Mouse (Mus musculus): ENCODE data around the gene Mroh8.
"Not testable (repeated sequence)": the region's sequence is repeated elsewhere in the genome, so short reads cannot be mapped to it uniquely, and the experiment has no call there.

The Mroh8 gene

GRCm38 (mm10) chr2:157292093-157292492, 12.7 kb upstream of the Mroh8 start:
- no peak for DNase-seq (ENCODE audit: extremely low spot score, low read depth, low spot score)

- no peak for DNase-seq (ENCODE audit: extremely low spot score, low read depth, low spot score)
Measured at GRCm38 (mm10) chr2:157288996-157289395, 9.6 kb upstream of the Mroh8 start.

- DNase-seq (ENCODE audit: extremely low spot score, low read depth, low spot score): no peak
Measured at GRCm38 (mm10) chr2:157287542-157287941, 8.2 kb upstream of the Mroh8 start.

- no peak for DNase-seq (ENCODE audit: extremely low spot score, low read depth, low spot score)
Measured at GRCm38 (mm10) chr2:157283321-157283720, 4.0 kb upstream of the Mroh8 start.

GRCm38 (mm10) chr2:157278717-157279415, 483 bp downstream of the Mroh8 start, which contains the start of gene Rpn2:
TSS of gene Rpn2 (plus strand) at chr2:157279017.
- DNase-seq (ENCODE audit: extremely low spot score, low read depth, low spot score): peak; percentile 60

- no peak for DNase-seq (ENCODE audit: extremely low spot score, low read depth, low spot score)
Measured at GRCm38 (mm10) chr2:157263832-157264231, 15.5 kb downstream of the Mroh8 start.

- no peak for DNase-seq (ENCODE audit: extremely low spot score, low read depth, low spot score)
Measured at GRCm38 (mm10) chr2:157263101-157263500, 16.2 kb downstream of the Mroh8 start.

- no peak for DNase-seq (ENCODE audit: extremely low spot score, low read depth, low spot score)
Measured at GRCm38 (mm10) chr2:157262506-157262905, 16.8 kb downstream of the Mroh8 start.

GRCm38 (mm10) chr2:157261930-157262329, 17.4 kb downstream of the Mroh8 start:
- DNase-seq (ENCODE audit: extremely low spot score, low read depth, low spot score): no peak

GRCm38 (mm10) chr2:157259720-157260119, 19.6 kb downstream of the Mroh8 start:
- no peak for DNase-seq (ENCODE audit: extremely low spot score, low read depth, low spot score)

GRCm38 (mm10) chr2:157248111-157248510, 31.2 kb downstream of the Mroh8 start:
- DNase-seq (ENCODE audit: extremely low spot score, low read depth, low spot score): no peak

- no peak for DNase-seq (ENCODE audit: extremely low spot score, low read depth, low spot score)
Measured at GRCm38 (mm10) chr2:157245603-157246002, 33.7 kb downstream of the Mroh8 start.

GRCm38 (mm10) chr2:157245001-157245400, 34.3 kb downstream of the Mroh8 start:
- no peak for DNase-seq (ENCODE audit: extremely low spot score, low read depth, low spot score)

- DNase-seq (ENCODE audit: extremely low spot score, low read depth, low spot score): no peak
Measured at GRCm38 (mm10) chr2:157235946-157236345, 43.4 kb downstream of the Mroh8 start.

GRCm38 (mm10) chr2:157221916-157222315, 57.4 kb downstream of the Mroh8 start:
- not testable (repeated sequence) for DNase-seq (ENCODE audit: extremely low spot score, low read depth, low spot score)

- DNase-seq (ENCODE audit: extremely low spot score, low read depth, low spot score): no peak
Measured at GRCm38 (mm10) chr2:157220108-157220507, 59.2 kb downstream of the Mroh8 start.

- DNase-seq (ENCODE audit: extremely low spot score, low read depth, low spot score): no peak
Measured at GRCm38 (mm10) chr2:157211731-157212130, 67.6 kb downstream of the Mroh8 start.

GRCm38 (mm10) chr2:157204366-157205218, 74.8 kb downstream of the Mroh8 start, which contains the start of gene Rbl1:
TSS of gene Rbl1 (minus strand) at chr2:157204534.
- peak; percentile 70 for DNase-seq (ENCODE audit: extremely low spot score, low read depth, low spot score)

- peak; percentile 33 for DNase-seq (ENCODE audit: extremely low spot score, low read depth, low spot score)
Measured at GRCm38 (mm10) chr2:157203459-157204365, 75.6 kb downstream of the Mroh8 start.

GRCm38 (mm10) chr2:157203026-157203425, 76.3 kb downstream of the Mroh8 start:
- DNase-seq (ENCODE audit: extremely low spot score, low read depth, low spot score): no peak

GRCm38 (mm10) chr2:157202361-157202760, 77.0 kb downstream of the Mroh8 start:
- DNase-seq (ENCODE audit: extremely low spot score, low read depth, low spot score): no peak

Measured in hindlimb bud, embryonic 11.5 days (tissue).